Mouse (Mus musculus) adrenal gland, adult 10 weeks (tissue): Measurements from ENCODE around the gene Herc2. TPM values are rescaled to one million over a fixed set of nuclear protein-coding genes. Genes with fewer than 3 reads are reported as not detected.

ENCODE experiments used
- polyA plus RNA-seq: library from polyadenylated mRNA; stranded (reverse); fragments of 350-450 nt; fragmentation: Illumina TruSeq; extraction: RNeasy Lipid Tissue Mini Kit (QIAGEN cat#74804); gene quantifications from one replicate; pipeline ENCODE4 v1.2.3, GENCODE M21; 2014; ENCODE audit warnings: low read depth, low replicate concordance

Gene Herc2
- polyA plus RNA-seq, result 29.2 TPM

DNA sequence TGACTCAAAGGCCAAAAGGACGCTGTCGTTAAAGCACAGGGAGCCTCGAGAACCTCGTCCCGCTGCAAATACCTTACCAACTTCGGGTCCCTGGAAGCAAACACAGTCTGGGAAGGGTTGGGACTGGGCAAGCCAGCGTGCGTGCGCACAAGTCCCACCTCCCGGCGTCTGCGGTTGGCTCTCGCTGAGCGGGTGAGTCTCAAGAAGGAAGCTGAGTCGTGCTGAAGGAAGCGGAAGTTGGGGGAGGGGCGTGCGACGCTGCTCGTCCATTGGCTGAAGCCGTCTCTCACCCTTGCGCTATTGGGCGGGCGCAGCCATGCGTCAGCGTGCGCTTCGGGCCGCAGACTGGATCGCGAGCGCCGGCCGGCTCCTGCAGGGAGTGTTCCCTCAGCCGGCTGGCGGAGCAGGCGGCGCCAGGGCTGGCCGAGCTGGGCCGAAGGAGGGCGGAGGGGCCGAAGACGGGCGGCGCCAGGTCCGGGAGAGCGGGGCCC is at the start of gene Herc2:
Herc2 (plus strand) TSS at position 366 of the 491 bp plus-strand sequence.

DNA sequence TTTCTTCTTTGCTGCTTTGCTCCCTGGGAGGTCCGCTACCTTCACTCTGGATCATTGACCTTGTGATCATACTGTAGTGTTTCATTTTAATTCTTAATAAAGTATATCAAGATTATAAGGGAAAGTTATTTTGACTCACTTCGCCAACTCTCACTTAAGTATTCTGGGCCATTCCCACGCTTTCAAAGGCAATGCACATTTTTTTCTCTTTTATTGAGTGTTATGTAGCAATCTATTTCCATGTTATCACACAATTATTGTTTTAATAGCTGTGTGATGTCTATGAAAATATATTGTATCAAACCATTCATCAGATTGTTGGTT is 30.1 kb upstream of the Herc2 start, which contains the start of gene Nipa1:
Nipa1 (minus strand) TSS at position 25 of the 324 bp plus-strand sequence.

DNA sequence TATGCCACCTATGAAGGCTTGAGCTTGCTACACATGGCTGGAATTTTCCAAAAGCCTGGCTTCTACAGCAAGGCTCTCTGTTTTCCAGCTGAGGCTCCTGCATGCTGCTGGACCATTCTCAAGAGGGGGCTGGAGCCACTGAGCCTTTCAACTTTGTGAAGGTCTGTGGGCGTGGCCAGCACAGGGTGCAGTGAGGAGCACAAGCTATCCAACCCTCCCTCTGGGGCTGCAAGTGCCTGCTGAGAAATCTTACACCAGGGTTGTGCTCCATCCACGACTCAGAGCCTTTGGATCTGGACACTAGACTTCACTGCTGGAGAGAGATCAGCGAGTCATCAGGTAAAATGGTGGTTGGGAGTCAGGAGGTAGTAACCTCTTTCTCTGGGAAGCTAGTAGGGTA is 189.5 kb downstream of the Herc2 start, which contains the start of gene Oca2:
Oca2 (plus strand) TSS at position 218 of the 400 bp plus-strand sequence.

Other genes with a start within 250 kb of the Herc2 start
- 62.5 TPM for gene Cyfip1, start 208.5 kb upstream of the Herc2 start, polyA plus RNA-seq
- 134 TPM for gene Nipa2, start 87.7 kb upstream of the Herc2 start, polyA plus RNA-seq
- gene Nipa1, start 30.2 kb upstream of the Herc2 start, polyA plus RNA-seq, result 26.9 TPM
- 5.7 TPM for gene Oca2, start 189.6 kb downstream of the Herc2 start, polyA plus RNA-seq